Mouse (Mus musculus): ENCODE data around the gene Tcfl5.

DNA sequence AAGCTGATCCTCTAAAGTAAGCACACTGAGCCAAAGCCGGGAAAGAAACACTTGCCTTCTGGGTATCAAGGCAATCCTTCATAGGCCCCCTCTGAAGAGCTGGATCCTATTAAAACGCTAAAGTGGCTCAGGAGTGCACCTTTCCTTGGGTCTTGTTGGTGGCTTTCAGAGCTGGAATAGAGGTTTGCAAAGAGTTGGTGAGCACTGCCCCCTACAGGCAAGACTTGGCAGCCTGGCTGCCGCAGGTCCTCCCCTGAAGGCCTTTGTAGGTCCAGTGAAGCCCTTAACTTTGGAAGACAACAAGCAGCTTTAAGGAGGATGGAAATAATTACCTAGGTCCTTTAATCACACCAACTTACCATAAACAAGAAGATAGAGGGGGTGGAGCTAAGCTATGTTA lies 63.8 kb downstream of the Tcfl5 start:
- TF ChIP-seq CTCF (IDR thresholded peaks at IDR 0.05; ENCODE audit: low read depth, low read length) (peak; percentile 74), GATA1 (IDR thresholded peaks at IDR 0.05; ENCODE audit: borderline replicate concordance, low read length) (no peak), POLR2AphosphoS5 (IDR thresholded peaks at IDR 0.05; ENCODE audit: insufficient replicate concordance, low read depth, low read length) (no peak)

Data from G1E (cell line).